Mouse (Mus musculus): ENCODE data around the gene Vdac2.

Vdac2 gene

GRCm38 (mm10) chr14:21817453-21817852, 7.6 kb upstream of the Vdac2 start:
- DNase-seq (ENCODE audit: low read depth) = no peak

- peak; percentile 16 for DNase-seq (ENCODE audit: low read depth)
Observed at GRCm38 (mm10) chr14:21820880-21821505, 4.0 kb upstream of the Vdac2 start.

- no peak for DNase-seq (ENCODE audit: low read depth)
Observed at GRCm38 (mm10) chr14:21822307-21822706, 2.7 kb upstream of the Vdac2 start.

- peak; percentile 82 for DNase-seq (ENCODE audit: low read depth)
Observed at GRCm38 (mm10) chr14:21822795-21823374, 2.2 kb upstream of the Vdac2 start.

GRCm38 (mm10) chr14:21823897-21824296, 1.1 kb upstream of the Vdac2 start:
- no peak for DNase-seq (ENCODE audit: low read depth)

GRCm38 (mm10) chr14:21825786-21826491, 901 bp downstream of the Vdac2 start:
- no peak for DNase-seq (ENCODE audit: low read depth)

- peak; percentile 95 for DNase-seq (ENCODE audit: low read depth)
Observed at GRCm38 (mm10) chr14:21830876-21831767, 6.1 kb downstream of the Vdac2 start.

- peak; percentile 73 for DNase-seq (ENCODE audit: low read depth)
Observed at GRCm38 (mm10) chr14:21831830-21832403, 6.9 kb downstream of the Vdac2 start.

GRCm38 (mm10) chr14:21838336-21839017, 13.4 kb downstream of the Vdac2 start:
- DNase-seq (ENCODE audit: low read depth) = no peak

GRCm38 (mm10) chr14:21841819-21842592, 17.0 kb downstream of the Vdac2 start:
- no peak for DNase-seq (ENCODE audit: low read depth)

- peak; percentile 32 for DNase-seq (ENCODE audit: low read depth)
Observed at GRCm38 (mm10) chr14:21843263-21843662, 18.2 kb downstream of the Vdac2 start.

- peak; percentile 25 for DNase-seq (ENCODE audit: low read depth)
Observed at GRCm38 (mm10) chr14:21846827-21847380, 21.9 kb downstream of the Vdac2 start.

- peak; percentile 69 for DNase-seq (ENCODE audit: low read depth)
Observed at GRCm38 (mm10) chr14:21847381-21848165, 22.5 kb downstream of the Vdac2 start.

GRCm38 (mm10) chr14:21848166-21849154, 23.4 kb downstream of the Vdac2 start, which contains the start of gene Comtd1:
Comtd1 (minus strand) TSS chr14:21848977.
- DNase-seq (ENCODE audit: low read depth) = peak; percentile 94

- DNase-seq (ENCODE audit: low read depth) = no peak
Observed at GRCm38 (mm10) chr14:21849524-21850418, 24.7 kb downstream of the Vdac2 start.

- DNase-seq (ENCODE audit: low read depth) = no peak
Observed at GRCm38 (mm10) chr14:21850419-21851127, 25.5 kb downstream of the Vdac2 start.
